Mouse (Mus musculus): ENCODE data around the gene Ube2c.

Gene Ube2c

GRCm38 (mm10) chr2:164769258-164770037, at the start of gene Ube2c:
Gene Ube2c (plus strand): TSS chr2:164769898.
- peak; percentile 96 for DNase-seq (ENCODE audit: low spot score)

- no peak for DNase-seq (ENCODE audit: low spot score)
Observed at GRCm38 (mm10) chr2:164723276-164723675, 46.4 kb upstream of the Ube2c start.

- DNase-seq (ENCODE audit: low spot score) = peak; percentile 40
Observed at GRCm38 (mm10) chr2:164725895-164726619, 43.6 kb upstream of the Ube2c start.

GRCm38 (mm10) chr2:164731719-164732118, 38.0 kb upstream of the Ube2c start:
- no peak for DNase-seq (ENCODE audit: low spot score)

DNA sequence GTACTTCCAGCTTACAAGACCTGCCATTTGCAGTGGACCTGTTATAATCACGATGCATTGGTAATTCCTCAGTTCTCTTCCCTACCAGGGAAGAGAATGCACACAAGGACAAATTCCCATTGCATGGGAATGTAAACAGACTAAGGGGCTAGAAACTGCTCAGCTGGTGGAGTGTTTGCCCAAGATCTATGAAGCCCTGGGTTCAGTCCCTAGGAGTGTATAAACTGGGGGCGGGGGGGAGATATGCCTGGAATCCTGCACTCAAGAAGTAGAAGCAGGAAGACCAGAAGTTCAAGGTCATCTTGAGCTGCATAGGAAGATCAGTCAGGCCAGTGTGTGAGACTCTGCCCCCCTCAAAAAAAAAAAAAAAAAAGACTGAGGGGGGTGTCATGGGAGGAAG, 36.4 kb upstream of the Ube2c start:
- DNase-seq (ENCODE audit: low spot score) = no peak

- no peak for DNase-seq (ENCODE audit: low spot score)
Observed at GRCm38 (mm10) chr2:164734839-164735238, 34.9 kb upstream of the Ube2c start.

- DNase-seq (ENCODE audit: low spot score) = no peak
Observed at GRCm38 (mm10) chr2:164735446-164735845, 34.3 kb upstream of the Ube2c start.

GRCm38 (mm10) chr2:164737377-164738090, 32.2 kb upstream of the Ube2c start:
- DNase-seq (ENCODE audit: low spot score) = no peak

GRCm38 (mm10) chr2:164739876-164740275, 29.8 kb upstream of the Ube2c start:
- DNase-seq (ENCODE audit: low spot score) = no peak

GRCm38 (mm10) chr2:164744987-164745386, 24.7 kb upstream of the Ube2c start:
- DNase-seq (ENCODE audit: low spot score) = no peak

GRCm38 (mm10) chr2:164745843-164746479, 23.7 kb upstream of the Ube2c start, which contains the start of the genes Wfdc3 and Dnttip1:
Gene Wfdc3 (minus strand): TSS chr2:164745931.
Gene Dnttip1 (plus strand): TSS chr2:164745983.
- DNase-seq (ENCODE audit: low spot score) = peak; percentile 71

DNA sequence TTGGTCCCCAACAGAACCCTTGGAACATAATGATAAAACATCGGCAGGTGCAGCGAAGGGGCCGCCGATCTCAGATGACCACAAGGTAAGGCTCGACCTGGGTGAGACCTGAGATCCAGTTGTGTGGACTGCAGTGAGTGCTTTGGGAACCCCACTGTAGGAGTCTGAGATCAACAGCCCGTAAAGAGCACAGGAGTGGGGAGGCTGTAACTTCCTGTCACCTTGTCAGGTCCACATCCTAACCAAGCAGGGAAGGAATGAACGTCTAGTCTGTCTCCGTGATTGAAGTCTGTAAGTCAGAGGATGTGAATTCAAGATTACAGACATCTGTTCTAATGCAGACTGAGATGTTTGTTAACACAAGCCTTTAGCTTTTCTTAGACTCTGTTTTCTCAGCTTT, 23.0 kb upstream of the Ube2c start:
- no peak for DNase-seq (ENCODE audit: low spot score)

- no peak for DNase-seq (ENCODE audit: low spot score)
Observed at GRCm38 (mm10) chr2:164748191-164748590, 21.5 kb upstream of the Ube2c start.

- no peak for DNase-seq (ENCODE audit: low spot score)
Observed at GRCm38 (mm10) chr2:164748991-164749390, 20.7 kb upstream of the Ube2c start.

- DNase-seq (ENCODE audit: low spot score) = no peak
Observed at GRCm38 (mm10) chr2:164752454-164752853, 17.2 kb upstream of the Ube2c start.

DNA sequence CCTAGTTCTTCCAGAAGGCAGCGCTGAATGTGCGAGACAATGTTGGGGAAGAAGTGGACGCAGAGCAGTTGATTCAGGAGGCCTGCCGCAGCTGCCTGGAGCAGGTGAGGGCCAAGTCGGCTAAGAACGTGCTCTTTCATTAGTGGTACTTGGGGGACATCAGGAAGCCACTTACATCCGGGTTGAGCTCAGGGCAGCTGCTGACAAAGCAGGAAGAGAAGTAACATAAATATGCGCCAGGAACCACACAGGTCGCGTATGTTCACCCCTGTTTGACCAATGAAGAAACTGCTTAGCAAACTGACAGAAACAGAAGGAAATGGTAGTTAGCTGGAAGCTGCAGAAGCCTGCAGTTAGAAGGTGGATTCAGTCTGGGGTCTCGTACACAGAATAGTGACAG, 15.6 kb upstream of the Ube2c start:
- DNase-seq (ENCODE audit: low spot score) = no peak

DNA sequence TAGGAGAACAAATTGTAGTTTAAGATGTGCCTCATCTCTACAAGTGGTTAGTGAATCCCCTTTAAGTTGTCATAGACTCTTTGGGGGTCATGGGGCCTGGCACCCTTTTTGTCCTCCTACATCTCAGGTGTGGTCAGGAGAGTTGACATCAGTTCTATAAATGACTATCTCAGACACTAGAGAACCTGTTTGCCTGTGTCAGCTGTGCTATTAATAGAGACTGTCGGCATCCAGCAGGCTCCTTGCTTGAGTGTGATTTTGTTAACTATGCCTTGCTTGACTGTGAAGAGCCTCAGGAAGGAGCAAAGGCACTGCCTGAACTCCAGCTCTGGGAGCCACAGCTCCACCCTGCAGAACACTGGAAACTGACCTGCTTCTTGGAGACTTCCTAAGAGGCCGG, 14.9 kb upstream of the Ube2c start:
- DNase-seq (ENCODE audit: low spot score) = no peak

DNA sequence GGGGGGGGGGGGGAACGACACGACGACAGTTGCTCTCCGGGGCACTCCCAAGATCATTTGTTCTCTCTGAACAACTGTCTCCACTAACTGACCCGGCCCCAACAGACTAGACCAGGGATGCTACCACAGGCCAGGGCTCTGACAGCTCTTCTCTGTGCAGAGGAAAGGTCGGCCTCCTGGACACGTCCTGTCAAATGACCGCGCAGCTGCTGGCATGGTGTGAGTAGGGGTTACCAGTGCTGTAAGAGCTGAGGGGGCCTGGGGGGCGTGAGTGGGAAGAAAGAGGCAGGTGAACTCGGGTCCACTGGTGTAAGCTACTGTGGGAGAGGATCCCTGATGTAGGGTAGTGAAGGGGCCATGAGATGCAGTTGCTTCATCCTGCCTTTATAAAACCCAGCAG, 11.9 kb upstream of the Ube2c start:
- DNase-seq (ENCODE audit: low spot score) = no peak

- no peak for DNase-seq (ENCODE audit: low spot score)
Observed at GRCm38 (mm10) chr2:164758692-164759091, 11.0 kb upstream of the Ube2c start.

DNA sequence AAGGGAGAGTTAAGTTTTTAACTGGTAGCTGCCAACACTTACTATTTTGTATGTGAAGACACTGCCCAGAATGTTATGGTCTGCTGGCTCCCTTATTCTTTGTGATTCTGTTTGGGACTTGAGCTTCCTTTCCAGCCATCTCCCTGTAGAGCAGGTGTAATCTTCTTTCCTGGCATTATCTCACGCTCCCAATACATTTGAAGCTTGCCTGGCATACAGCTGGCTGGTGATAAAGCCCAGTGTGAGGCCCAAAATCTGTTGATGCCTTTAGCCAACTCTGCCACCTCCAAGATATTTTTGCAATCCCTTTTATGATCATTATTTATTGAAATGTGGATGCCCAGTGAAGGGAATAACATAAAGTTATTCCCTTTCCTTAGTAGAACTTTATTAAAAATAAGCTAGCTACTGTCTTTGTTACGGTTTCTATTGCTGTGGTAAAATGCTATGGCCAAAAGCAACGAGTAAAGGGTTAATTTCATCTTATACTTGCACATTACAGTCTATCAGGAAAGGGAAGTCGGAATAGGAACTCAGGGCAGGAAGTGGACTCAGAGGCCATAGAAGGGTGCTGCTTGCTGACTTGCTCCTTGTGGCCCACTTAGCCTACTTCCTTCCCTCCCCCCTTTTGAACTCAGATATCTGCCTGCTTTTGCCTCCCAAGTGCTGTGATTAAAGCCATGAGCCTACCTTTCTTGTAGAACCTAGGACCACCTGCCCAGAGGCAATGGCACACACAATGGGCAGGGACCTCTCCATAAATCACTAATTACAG, 9.5 kb upstream of the Ube2c start:
- DNase-seq (ENCODE audit: low spot score) = no peak

- DNase-seq (ENCODE audit: low spot score) = no peak
Observed at GRCm38 (mm10) chr2:164761502-164761901, 8.2 kb upstream of the Ube2c start.
